Mouse (Mus musculus): ENCODE results near the gene Tmem265.

GRCm38 (mm10) chr7:127512231-127513015 lies 48.8 kb upstream of the Tmem265 start:
- TF ChIP-seq CTCF (IDR thresholded peaks at IDR 0.05; ENCODE audit: borderline replicate concordance, insufficient read depth, low read depth, low read length), result no peak
- TF ChIP-seq POLR2A (IDR thresholded peaks at IDR 0.05; ENCODE audit: borderline replicate concordance, insufficient read depth, low read length), result no peak

Measured in cerebellum, adult 2 months (tissue).